Mouse (Mus musculus): ENCODE results near the gene Elp1.
A peak's percentile ranks its signal among the peaks of the same experiment; 100 is the strongest.

The Elp1 gene

GRCm38 (mm10) chr4:56801907-56802668 lies at the start of gene Elp1, which contains the start of gene Fam206a:
Elp1 (minus strand) TSS chr4:56802331.
Fam206a (plus strand) TSS chr4:56802345.
- peak; percentile 90 to 96 for DNase-seq (ENCODE audit: low spot score in 2 of 2)

GRCm38 (mm10) chr4:56850724-56851123 lies 48.6 kb upstream of the Elp1 start:
- DNase-seq (ENCODE audit: low spot score in 2 of 2): no peak

GRCm38 (mm10) chr4:56848044-56848443 lies 45.9 kb upstream of the Elp1 start:
- DNase-seq (ENCODE audit: low spot score in 2 of 2): no peak

GRCm38 (mm10) chr4:56847400-56847799 lies 45.3 kb upstream of the Elp1 start:
- no peak for DNase-seq (ENCODE audit: low spot score in 2 of 2)

GRCm38 (mm10) chr4:56845896-56846533 lies 43.9 kb upstream of the Elp1 start:
- DNase-seq (ENCODE audit: low spot score in 2 of 2): no peak

- DNase-seq (ENCODE audit: low spot score in 2 of 2): no peak
Observed at GRCm38 (mm10) chr4:56844911-56845310, 42.8 kb upstream of the Elp1 start.

GRCm38 (mm10) chr4:56843963-56844362 lies 41.8 kb upstream of the Elp1 start:
- no peak for DNase-seq (ENCODE audit: low spot score in 2 of 2)

- DNase-seq (ENCODE audit: low spot score in 2 of 2): no peak
Observed at GRCm38 (mm10) chr4:56842501-56842900, 40.4 kb upstream of the Elp1 start.

GRCm38 (mm10) chr4:56840297-56840696 lies 38.2 kb upstream of the Elp1 start:
- DNase-seq (ENCODE audit: low spot score in 2 of 2): no peak

- no peak for DNase-seq (ENCODE audit: low spot score in 2 of 2)
Observed at GRCm38 (mm10) chr4:56837661-56838060, 35.5 kb upstream of the Elp1 start.

GRCm38 (mm10) chr4:56831998-56832397 lies 29.9 kb upstream of the Elp1 start:
- no peak for DNase-seq (ENCODE audit: low spot score in 2 of 2)

GRCm38 (mm10) chr4:56831013-56831609 lies 29.0 kb upstream of the Elp1 start:
- DNase-seq (ENCODE audit: low spot score in 2 of 2): no peak

- peak in 1 of 2 experiments; percentile 40 for DNase-seq (ENCODE audit: low spot score in 2 of 2)
Observed at GRCm38 (mm10) chr4:56829511-56829921, 27.4 kb upstream of the Elp1 start.

- no peak for DNase-seq (ENCODE audit: low spot score in 2 of 2)
Observed at GRCm38 (mm10) chr4:56828932-56829331, 26.8 kb upstream of the Elp1 start.

- no peak for DNase-seq (ENCODE audit: low spot score in 2 of 2)
Observed at GRCm38 (mm10) chr4:56824231-56824630, 22.1 kb upstream of the Elp1 start.

- DNase-seq (ENCODE audit: low spot score in 2 of 2): no peak
Observed at GRCm38 (mm10) chr4:56820017-56820550, 18.0 kb upstream of the Elp1 start.

- no peak for DNase-seq (ENCODE audit: low spot score in 2 of 2)
Observed at GRCm38 (mm10) chr4:56815131-56815530, 13.0 kb upstream of the Elp1 start.

GRCm38 (mm10) chr4:56812096-56812495 lies 10.0 kb upstream of the Elp1 start:
- no peak for DNase-seq (ENCODE audit: low spot score in 2 of 2)

- no peak for DNase-seq (ENCODE audit: low spot score in 2 of 2)
Observed at GRCm38 (mm10) chr4:56811642-56812041, 9.5 kb upstream of the Elp1 start.

GRCm38 (mm10) chr4:56809050-56809449 lies 6.9 kb upstream of the Elp1 start:
- no peak for DNase-seq (ENCODE audit: low spot score in 2 of 2)

GRCm38 (mm10) chr4:56802669-56803150 lies 579 bp upstream of the Elp1 start:
- no peak for DNase-seq (ENCODE audit: low spot score in 2 of 2)

GRCm38 (mm10) chr4:56791373-56791772 lies 10.8 kb downstream of the Elp1 start:
- no peak for DNase-seq (ENCODE audit: low spot score in 2 of 2)

All from frontal cortex, postnatal 10 days (tissue).